Mouse (Mus musculus) thymus, postnatal 25 days (tissue): ENCODE measurements around the gene Auts2.

ENCODE experiments used
- DNase-seq: peaks from one replicate; pipeline ENCODE4 v3.0.0; 2022

The Auts2 gene

GRCm38 (mm10) chr5:131711474-131712129 lies 831.5 kb downstream of the Auts2 start:
- no peak for DNase-seq

GRCm38 (mm10) chr5:131710735-131711473 lies 832.2 kb downstream of the Auts2 start:
- DNase-seq = no peak

- DNase-seq = no peak
Measured at GRCm38 (mm10) chr5:131707471-131707870, 835.7 kb downstream of the Auts2 start.

- DNase-seq = no peak
Measured at GRCm38 (mm10) chr5:131703729-131704128, 839.4 kb downstream of the Auts2 start.

- no peak for DNase-seq
Measured at GRCm38 (mm10) chr5:131702840-131703392, 840.2 kb downstream of the Auts2 start.

GRCm38 (mm10) chr5:131698900-131699299 lies 844.2 kb downstream of the Auts2 start:
- DNase-seq = no peak

- DNase-seq = no peak
Measured at GRCm38 (mm10) chr5:131690781-131691180, 852.4 kb downstream of the Auts2 start.

GRCm38 (mm10) chr5:131686956-131687618 lies 856.1 kb downstream of the Auts2 start:
- no peak for DNase-seq

GRCm38 (mm10) chr5:131680127-131680845 lies 862.9 kb downstream of the Auts2 start:
- no peak for DNase-seq

GRCm38 (mm10) chr5:131679523-131679922 lies 863.6 kb downstream of the Auts2 start:
- DNase-seq = no peak

- DNase-seq = no peak
Measured at GRCm38 (mm10) chr5:131677518-131677917, 865.6 kb downstream of the Auts2 start.

GRCm38 (mm10) chr5:131673696-131674095 lies 869.4 kb downstream of the Auts2 start:
- DNase-seq = no peak

- no peak for DNase-seq
Measured at GRCm38 (mm10) chr5:131665068-131665467, 878.1 kb downstream of the Auts2 start.

GRCm38 (mm10) chr5:131664657-131665056 lies 878.5 kb downstream of the Auts2 start:
- DNase-seq = no peak

- no peak for DNase-seq
Measured at GRCm38 (mm10) chr5:131662657-131663056, 880.5 kb downstream of the Auts2 start.

- DNase-seq = no peak
Measured at GRCm38 (mm10) chr5:131658822-131659515, 884.2 kb downstream of the Auts2 start.

- DNase-seq = no peak
Measured at GRCm38 (mm10) chr5:131654206-131654605, 888.9 kb downstream of the Auts2 start.

- no peak for DNase-seq
Measured at GRCm38 (mm10) chr5:131650381-131650891, 892.7 kb downstream of the Auts2 start.

- DNase-seq = no peak
Measured at GRCm38 (mm10) chr5:131647683-131648119, 895.4 kb downstream of the Auts2 start.

- no peak for DNase-seq
Measured at GRCm38 (mm10) chr5:131647104-131647682, 896.0 kb downstream of the Auts2 start.

- no peak for DNase-seq
Measured at GRCm38 (mm10) chr5:131646192-131646775, 896.9 kb downstream of the Auts2 start.
